Mouse (Mus musculus): ENCODE measurements around the gene Psmd13.

The Psmd13 gene

DNA sequence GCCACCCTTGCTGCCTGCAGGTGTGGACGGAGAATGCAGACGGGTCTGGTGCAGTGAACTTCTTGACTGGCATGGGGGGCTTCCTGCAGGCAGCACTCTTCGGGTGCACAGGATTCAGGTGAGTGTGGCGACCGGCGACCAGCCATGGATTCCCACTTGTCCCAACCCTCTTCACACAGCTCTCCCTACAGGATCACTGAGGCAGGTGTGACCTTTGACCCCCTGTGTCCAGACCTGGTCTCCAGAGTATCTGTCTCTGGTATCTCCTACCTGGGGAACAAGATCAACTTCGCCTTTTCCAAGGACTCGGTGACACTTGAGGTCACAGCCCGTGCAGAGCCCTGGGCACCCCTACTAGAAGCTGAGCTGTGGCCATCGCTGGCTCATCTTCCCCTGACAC, 64.5 kb downstream of the Psmd13 start:
- no peak for DNase-seq

DNA sequence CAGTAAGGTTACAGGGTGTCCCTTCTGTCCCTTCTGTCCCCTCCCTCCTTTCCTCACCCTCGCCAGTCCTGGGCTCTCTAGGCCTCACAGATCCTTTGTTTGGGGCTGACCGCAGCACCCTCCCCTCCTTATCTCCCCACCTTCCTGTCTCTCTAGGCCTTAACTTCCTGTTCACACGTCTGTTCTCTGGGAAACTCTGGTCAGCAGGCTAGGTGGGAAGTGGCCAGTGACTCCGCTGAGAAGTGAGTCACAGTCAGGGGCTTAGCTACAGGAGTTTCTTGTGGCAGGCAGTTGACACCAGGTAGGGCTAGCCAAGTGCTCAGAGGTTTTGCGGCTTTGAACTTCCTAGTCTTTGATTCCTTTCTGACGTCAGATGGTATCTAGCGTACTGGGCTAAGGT, 65.2 kb downstream of the Psmd13 start:
- DNase-seq, result peak; percentile 56

DNA sequence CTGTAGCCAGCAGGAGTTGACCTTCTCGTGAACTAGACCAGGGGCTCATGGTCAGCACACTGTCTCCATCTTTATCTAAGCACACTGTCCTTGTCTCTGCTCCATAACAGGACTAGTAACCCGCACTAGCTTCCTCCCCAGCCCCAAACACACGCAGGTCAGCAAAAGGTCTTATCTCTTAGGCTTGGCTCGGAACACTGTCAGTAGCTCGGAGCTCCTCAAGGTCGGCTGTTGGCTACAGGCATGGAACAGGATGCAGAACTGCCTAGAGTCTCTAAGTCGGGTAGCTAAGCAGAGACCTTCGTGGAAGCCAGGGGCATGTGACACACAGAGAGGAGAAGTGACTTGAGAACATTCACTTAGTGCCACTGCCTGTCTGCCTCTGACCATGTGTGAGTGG, 66.4 kb downstream of the Psmd13 start:
- no peak for DNase-seq
